Mouse (Mus musculus): ENCODE measurements around the gene Mmp15. TPM values are rescaled to one million over a fixed set of nuclear protein-coding genes. Genes with fewer than 3 reads are reported as not detected.

Mmp15 gene
- polyA plus RNA-seq, 1 experiment: 12.2 TPM

DNA sequence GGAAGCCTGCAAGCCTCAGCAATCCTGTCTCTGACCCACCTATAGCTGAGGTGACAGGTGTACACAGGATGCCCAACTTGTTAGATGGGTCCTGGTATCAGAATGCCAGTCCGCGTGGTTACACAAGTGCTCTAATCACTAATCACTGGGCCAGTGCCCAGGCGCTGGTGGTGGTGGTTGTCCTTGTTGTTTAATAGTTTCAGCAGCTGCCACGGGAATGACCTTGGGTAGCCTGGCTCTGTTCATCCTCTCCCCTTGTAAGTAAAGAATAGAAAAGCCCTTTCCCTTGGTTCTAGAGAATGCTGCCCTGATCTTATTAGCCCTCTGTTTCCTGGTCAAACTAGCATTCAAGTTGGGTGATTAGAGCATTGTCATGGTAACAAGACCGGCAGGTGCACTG is 10.3 kb upstream of the Mmp15 start:
- DNase-seq (ENCODE audit: low read depth): no peak

DNA sequence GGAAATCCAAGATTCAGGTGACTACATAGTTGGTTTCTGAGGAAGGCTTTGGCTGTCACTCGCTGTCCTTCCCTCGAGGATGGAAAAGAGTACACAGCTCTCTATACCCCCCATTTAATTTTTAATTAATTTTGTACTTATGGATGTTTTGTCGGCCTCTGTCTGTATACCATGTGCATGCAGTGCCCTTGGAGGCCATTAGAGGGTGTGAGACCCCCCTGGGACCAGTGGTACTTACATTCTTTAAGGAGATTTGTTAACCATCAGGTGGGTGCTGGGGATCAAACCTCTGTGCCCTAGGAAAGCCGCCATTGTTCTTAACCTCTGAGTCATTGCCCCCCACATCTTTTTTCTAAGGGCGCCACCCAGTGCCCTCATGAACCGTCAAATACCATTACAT is 7.4 kb upstream of the Mmp15 start:
- DNase-seq (ENCODE audit: low read depth): no peak

DNA sequence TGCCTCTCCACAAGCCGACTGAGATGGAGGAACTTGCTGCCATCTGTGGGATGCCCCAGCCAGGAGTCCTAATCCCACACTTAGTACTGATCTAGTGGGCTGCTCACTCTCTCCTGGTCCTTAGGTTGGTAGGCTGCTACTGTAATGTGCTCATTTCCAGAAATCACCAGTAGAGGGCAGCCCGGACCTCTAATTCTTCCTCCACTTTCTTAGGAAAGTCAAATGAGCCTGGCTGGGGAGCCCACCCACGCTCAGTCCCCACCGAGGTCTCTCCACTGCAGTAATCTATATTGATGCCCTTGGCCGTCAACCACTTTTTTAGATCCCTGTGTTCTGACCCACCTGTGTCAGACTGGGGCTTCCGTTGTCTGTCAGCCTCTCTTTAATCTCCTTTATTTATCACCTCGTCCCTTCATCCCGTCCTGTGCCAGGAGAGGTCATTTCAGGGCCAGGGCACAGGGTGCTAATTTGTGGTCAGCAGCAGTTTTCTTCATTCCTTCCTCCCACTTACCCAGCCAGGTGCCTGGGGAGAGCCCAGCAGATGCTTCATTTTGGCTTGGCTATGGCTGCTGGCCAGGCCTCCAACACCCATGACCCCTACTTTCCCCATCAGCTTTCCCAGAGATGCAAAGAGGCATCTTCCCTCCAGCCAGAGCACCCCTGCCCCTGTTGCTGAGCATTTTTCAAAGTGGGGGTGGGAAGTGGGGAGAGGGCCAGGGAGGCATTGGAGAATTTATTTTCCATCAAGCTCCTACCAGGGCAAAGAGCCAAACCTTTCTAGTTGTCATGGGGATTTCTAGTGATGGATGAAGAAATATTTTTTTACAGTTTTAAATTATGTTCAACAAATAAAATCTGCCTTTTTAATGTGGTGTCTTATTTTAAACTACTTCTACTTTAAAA is 5.2 kb upstream of the Mmp15 start:
- no peak for DNase-seq (ENCODE audit: low read depth)

DNA sequence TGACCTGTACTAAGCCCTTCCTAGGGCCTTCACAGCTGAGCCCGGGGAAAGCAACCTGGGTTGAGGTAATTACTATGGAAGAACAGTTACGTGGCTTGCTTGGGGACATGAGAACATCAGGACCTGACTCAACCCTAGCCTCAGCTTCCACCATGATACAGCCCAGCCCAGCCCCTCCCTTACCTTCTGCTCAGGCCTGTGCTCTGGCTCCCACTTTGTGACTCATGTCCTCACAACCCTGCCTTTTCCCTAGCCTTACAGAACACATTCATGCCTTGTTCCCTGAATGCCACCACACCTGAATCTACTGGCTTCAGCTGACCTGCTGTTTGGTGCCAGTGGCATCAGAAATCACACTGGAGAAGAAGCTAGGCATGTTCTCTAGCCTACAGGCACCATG is 3.7 kb upstream of the Mmp15 start:
- no peak for DNase-seq (ENCODE audit: low read depth)

DNA sequence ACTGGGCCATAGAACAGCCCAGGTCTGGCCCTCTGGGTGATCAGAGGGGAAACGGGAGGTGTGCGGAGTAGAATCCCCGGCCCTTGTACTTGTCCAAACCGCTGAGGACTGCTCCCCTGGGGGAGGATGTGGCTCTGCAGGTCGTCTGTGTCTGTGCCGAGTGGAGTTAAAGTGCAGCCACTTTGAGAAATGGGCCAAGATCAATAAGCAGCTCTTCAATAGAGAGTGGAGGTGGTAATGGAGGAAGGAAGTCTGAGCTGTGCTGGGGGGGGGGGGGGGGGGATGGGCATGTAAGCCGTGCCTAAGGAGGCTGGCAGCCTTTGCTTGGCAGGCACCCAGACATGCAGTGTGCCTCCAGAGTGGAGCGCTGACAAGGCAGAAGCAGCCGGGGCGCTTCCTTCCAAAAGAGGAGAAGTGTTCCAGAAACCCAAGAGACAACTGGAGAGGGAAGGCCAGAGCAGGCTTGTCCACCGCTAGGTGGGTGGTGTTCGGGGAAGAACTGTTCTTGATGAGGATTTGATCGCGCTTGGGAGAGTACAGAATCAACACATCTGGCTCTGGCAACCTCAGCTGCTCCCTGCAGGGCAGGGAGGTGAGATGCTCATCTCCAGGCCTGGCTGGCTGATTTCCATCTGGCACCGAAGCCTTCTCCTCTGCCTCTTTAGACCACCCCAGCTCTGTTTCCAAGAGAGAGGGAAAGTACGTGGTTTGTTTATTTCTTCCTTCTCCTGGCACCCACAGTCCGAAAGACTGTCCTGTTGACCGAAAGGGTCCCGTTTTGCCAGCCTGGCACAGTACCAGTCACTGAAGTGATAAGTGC is 3.0 kb upstream of the Mmp15 start:
- DNase-seq (ENCODE audit: low read depth): no peak

DNA sequence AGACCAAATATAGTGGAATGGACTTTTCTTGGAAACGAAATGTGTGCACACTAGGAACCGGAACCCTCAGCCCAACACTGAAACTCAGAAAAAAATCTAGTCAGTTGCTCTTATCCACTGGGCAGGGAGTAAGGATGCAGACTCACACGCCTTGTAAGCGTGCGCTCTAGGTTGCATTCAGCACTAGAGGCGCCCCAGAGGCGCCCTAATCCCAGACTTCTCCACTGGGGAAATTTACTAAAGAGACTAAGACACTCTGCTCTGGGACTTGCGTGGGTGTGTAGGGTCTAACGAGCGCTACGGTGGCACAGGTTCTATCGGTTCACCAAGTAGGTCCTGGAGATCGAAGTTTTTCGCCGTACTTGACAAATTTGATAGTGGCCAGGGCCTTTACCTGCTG is 607 bp upstream of the Mmp15 start:
- no peak for DNase-seq (ENCODE audit: low read depth)

DNA sequence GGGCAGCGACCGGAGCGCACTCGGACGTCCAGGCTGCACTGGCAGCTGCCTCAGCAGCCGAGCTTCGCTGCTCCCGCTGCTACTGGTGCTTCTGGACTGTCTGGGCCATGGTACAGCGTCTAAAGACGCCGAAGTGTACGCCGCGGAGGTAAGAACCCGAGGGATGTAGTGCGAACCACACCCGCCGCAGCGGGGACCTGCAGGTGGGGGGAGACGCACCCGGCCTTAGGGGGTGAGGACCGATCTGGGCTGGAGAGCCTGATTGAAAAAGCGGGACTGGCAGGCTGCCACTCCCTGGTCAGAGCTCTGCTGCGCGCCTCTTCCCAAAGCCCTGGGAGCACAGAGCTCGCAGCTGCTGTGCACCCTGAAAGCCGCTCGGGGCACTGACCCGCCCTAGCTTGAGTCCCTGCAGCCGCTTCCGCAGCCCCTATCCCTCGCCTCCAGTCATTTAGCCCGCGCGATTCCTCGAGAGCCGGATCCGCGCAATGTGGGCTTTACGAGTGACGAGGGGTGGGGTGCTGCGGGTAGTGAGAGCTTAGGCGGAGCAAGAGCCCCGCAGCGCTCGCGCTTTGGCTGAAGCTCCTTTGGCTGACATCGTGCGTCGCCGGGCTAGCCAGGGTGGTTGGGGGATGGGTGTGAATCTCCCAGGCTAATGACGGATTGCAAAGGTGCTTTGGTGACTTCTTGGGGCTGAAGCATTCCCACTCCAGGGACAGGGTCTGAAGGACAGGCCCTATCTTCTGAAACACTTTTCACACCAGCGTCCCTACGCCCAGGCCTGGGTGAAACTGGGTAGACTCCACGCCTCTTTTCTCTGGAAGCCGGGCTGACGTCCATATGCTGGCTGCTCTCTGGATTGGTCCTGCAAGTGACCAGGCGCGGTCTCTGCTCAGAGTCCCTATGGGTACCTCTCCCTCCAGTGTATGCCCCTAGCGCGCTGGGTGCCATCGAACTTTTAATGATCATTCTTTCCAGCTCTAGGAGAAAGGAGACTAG is 1.1 kb downstream of the Mmp15 start:
- no peak for DNase-seq (ENCODE audit: low read depth)

DNA sequence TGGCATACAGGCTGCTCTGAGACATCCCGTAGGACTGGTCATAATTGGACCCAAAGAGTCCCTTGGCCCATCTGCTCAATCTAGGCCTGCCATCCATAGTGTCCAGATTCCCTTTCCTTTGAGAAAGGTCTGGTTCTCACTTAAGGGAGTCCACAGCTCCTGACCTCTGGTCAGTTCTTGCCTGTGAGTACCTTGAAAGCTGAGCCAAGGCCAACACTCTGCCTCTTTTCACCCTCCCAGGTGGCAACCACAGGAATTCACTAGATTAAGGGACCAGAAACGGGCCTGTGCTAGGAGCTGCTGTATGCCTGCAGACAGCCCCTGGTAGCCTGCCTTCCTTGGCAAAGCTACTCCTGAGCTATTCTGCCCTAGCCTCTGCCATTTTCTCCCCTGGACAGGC is 2.5 kb downstream of the Mmp15 start:
- no peak for DNase-seq (ENCODE audit: low read depth)

DNA sequence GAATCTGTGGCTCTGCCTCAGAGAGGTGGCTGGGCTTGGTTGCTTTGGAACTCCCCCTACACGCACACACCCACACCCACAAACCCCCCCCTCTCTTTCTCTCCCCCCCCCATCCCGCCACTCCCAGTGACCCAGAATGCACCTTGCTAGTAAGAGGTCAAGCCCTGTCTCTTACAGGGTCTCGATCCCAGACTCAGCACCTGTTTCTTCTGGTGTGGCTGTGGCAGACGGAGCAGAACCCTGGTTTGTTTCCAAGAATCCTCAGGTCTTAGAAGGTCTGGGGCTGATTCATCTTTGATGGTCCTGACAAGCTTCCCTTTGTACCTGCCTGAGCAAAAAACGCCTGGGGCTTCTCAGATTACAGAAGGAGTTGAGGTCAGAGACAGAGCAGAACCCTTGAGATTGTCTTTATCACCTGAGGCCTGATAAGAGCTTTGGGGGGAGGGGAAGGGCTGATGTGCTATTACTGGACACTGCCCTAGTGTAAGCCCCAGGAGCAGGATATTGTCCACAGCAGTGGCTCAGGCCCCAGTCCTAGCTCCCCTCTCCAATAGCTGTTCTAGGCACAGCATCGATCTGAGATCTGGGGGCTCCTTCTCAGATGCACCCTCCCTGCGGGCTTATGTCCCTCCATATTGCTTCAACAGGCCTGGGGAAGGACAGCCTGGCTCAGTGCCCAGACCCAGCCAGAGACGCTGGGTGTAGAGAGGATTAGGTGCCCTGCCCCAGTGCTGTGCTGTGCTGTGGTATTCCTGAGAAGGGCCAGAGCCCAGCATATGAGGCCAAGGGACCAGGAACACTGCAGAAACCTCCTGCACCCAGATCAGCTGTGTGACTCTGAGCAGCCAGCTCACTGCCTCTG is 6.7 kb downstream of the Mmp15 start:
- no peak for DNase-seq (ENCODE audit: low read depth)

DNA sequence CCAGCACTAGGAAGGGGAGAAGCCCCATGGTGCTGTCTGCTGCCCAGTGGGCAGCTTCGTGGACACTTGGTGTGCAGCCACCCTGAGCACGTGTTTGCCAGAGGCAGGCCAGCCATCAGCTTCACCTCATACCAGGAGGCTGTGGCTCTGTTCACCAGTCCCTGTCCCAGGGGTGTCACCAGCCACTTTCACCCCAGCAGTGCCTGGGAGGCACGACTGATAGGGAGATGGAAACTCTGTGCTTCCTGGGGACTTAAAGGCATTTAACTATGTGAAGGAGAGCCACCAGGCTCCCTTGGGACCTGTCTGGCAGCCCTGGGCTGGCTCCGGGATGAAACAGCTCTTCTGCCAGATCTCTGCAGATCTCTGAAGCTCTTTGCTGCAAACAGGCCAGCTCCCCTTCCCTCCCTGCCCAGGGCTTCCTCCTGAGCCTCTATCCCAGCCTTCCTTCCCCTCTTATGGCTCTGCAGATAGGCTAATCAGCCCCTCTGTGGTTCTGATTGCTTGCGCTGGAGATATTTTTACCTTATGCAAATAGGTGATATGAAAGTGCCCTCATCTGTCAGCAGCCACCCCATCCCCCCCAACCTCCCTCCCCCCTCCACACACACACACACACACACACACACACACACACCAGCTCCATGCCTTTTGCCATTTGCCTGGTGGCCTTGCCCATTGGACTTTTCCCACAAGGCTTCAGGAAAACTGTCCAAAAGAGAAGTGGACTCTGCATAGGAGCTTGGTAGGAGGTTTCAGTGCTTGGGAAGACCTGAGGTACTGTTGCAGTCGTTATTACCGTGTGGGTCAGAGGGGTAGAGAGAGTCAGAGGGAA is 8.3 kb downstream of the Mmp15 start:
- no peak for DNase-seq (ENCODE audit: low read depth)

DNA sequence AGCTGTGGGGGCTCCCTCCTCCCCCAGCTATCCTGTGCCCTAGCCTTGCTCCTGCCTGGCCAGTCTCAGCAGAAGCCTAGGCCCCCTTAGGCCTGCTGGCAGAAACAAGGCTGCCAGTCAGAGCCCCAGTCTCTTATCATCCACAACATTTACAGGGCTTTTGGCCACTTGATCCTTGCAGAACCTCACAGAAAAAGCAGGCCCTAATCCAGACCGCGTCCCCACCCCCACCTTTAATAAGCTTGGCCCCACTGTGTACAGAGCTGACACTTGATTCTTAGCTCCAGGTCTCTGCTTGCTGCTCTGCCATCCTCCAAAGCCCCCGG is 8.9 kb downstream of the Mmp15 start:
- DNase-seq (ENCODE audit: low read depth): no peak

DNA sequence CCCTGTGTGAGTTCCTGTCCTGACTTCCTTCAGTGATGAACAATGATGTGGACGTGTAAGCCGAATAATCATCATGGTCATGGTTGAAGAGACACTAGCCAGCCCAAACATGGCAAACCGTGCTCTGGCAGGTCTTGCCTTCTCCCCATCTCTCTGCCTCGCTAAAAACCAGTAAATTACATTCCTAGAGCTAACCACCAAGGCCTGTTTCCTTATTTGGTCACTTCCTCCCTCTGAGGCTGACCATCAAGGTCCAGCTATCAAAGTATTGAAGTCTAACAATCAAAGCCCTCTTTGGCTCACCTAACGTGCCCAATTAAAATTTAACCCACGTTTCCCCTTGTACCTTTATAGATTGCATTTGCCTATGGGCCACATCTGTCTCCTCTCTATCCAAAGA is 10.2 kb downstream of the Mmp15 start:
- no peak for DNase-seq (ENCODE audit: low read depth)

DNA sequence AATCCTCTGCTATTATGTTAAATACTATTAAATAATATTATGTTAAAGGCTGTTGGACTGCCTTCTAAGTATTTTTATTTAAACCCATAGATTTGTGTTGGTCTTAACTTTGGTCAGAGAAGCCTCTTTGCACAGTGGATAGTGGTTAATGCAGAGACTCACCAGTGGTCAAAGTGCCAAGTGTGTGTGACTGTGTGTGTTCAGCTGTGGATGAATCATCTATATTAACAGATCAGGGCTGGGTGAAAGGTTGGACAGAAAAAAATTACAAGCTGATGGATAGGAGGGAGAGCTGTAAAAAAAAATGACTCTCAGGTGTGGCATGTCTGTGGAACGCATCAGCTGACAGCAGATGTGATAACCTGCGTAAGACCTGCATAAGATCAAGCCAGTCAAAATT is 11.8 kb downstream of the Mmp15 start:
- DNase-seq (ENCODE audit: low read depth): no peak

DNA sequence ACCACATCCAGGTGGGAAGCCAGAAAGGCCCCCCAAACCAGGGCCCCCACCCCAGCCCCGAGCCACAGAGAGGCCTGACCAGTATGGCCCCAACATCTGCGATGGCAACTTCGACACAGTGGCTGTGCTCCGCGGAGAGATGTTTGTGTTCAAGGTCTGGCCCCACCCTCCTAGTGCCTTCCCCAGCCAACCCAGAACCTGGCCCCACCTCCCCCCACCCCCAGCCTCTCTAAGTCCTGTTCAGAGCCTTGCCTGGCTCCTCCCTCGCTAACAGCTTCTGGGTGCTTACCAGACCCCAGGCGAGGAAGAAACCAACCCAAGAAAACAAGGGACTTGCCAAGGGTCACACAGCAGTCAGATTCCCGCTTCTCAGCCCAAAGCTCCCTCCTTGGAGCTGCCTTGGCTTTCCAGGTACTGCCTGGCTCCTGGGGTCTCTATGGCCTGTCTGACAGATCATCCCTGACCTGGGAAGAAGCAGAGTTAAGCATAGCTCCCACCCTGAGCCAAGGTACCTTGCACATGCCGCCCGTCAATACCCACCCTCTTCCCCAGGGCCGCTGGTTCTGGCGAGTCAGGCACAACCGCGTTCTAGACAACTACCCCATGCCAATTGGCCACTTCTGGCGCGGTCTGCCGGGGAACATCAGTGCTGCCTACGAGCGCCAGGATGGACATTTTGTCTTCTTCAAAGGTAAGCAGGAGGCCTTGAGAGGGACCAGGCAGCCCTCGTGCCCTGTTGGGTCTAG is 17.7 kb downstream of the Mmp15 start:
- DNase-seq (ENCODE audit: low read depth): no peak

DNA sequence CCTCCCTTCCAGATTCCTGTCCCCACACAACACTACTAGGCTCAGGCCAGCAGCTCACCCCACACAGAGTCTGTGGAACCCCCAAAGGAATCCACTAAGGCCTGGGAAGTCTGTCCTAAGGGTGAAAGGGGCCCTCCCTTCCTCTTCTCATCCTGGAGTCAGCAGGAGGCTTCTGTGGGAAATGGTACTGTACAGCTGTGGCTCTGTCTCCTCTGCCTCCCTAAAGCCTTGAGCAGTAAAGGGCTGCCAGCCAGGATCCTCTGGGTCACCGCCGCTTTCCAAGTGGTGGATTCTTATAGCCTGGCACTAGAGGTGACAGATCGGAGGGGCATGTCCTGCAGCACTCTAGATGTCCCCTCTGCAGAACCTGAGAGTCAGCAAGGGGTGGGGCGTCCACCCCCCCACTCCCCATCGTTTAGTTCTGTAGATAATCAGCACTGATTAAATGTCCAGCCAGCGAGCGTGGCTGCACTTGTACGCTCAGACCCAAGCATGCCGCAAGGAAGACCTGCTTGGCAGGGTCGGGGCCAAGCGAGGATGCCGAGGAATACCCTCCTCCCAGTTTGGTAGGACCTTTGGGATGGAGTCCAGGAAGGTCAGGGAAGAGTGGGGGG is 21.4 kb downstream of the Mmp15 start:
- DNase-seq (ENCODE audit: low read depth): no peak

DNA sequence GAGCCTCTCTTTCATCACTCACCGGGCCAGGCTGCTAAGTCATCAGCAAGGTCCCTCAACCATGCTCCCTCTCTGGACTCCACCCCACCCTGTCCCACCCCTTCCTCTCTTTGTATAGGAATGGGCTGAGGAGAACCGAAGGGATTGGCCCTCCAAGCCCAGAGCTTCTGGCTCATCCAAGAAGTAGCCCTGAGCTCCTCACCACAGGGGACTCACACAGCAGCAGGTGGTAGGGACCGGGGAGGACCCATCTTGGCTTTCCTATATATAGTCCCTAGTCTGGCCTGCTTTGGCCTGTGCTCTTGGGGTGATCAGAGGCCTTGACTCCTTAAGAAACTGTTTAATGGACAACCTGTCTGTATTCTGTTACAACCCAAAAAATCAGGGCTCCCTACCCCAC is 22.4 kb downstream of the Mmp15 start:
- no peak for DNase-seq (ENCODE audit: low read depth)

DNA sequence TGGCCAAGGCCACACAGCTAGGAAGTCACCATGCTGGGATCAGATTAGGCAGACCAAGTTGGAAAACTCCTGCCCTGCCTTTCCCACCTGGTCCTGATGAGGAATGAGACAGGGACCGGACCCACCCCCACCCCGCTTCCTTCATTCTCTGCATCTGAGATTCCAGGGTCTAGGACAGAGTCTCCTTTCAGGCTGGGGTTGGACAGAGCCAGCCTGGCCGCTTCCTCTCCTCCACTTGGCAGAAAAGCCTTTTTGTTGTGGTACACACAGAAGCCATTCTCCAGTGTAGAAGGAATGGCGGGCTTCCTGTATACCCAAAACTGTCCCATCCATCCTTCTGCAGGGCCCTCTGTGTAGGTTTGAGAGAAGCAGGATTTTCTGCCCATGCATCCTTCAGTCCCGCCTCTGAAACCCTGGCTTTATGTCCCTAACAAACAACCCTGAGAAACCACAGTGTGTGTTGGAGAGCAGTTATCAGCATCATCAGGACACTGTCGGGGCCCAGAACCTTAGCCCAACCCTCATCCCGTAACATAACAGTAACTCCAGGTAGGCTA is 23.4 kb downstream of the Mmp15 start:
- DNase-seq (ENCODE audit: low read depth): no peak

DNA sequence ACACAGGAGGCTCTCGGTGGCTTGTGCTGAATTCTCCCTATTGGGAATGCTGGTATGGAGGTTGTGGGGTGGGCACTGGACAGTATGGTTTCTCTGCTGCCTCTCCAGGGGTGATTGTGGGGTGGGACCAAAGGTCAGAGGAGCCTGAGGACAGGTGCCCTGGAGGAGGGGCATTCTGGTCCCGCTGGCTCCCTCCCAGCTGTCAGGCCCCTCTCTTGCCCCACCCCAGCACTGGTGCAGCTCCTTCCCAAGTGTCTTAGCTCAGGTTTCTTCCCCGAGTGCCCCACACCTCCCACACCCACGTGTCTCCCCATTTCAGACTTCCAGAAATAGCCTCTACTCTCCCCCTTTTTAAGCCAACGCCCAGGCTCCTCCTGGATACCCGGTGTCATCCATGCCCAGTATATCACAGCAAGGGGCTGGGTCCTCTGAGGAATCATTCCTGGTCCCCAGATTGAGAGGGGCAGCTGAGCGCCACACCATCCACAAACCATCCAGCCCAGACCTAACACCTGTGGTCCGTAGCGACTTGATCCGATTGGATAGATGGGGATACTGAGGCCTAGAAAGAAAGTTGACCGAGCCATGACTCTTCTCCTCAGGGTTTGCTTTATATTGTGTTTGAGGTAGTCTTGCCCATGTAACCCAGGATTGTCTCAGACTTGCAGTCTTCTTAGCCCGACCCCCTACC is 24.4 kb downstream of the Mmp15 start:
- no peak for DNase-seq (ENCODE audit: low read depth)

All from gonadal fat pad, adult 2 months (tissue).